Mouse (Mus musculus) fibroblast of lung, adult 2 months (primary cell): Measurements from ENCODE around the gene Rdh5.

Source experiments
- DNase-seq: peaks from one replicate; pipeline ENCODE4 v3.0.0-alpha.2; 2011; ENCODE audit warnings: low read depth

The Rdh5 gene

GRCm38 (mm10) chr10:128922822-128923012, at the start of gene Rdh5:
Gene Rdh5, minus strand, starts transcription at chr10:128922888.
- DNase-seq, result no peak

GRCm38 (mm10) chr10:128970740-128971250, 48.1 kb upstream of the Rdh5 start:
- no peak for DNase-seq

- peak; percentile 59 for DNase-seq
These were observed 45.7 kb upstream of the Rdh5 start for GRCm38 (mm10) chr10:128968341-128968749.

- no peak for DNase-seq
These were observed 43.2 kb upstream of the Rdh5 start for GRCm38 (mm10) chr10:128965871-128966270.

- DNase-seq, result no peak
These were observed 42.3 kb upstream of the Rdh5 start for GRCm38 (mm10) chr10:128964961-128965360.

GRCm38 (mm10) chr10:128960590-128961584, 38.2 kb upstream of the Rdh5 start, which contains the start of gene Mettl7b:
Gene Mettl7b, minus strand, starts transcription at chr10:128960988.
- DNase-seq, result no peak

- no peak for DNase-seq
These were observed 37.5 kb upstream of the Rdh5 start for GRCm38 (mm10) chr10:128960142-128960541.

GRCm38 (mm10) chr10:128958340-128958739, 35.7 kb upstream of the Rdh5 start:
- no peak for DNase-seq

GRCm38 (mm10) chr10:128950208-128950887, 27.7 kb upstream of the Rdh5 start:
- DNase-seq, result no peak

GRCm38 (mm10) chr10:128947496-128947895, 24.8 kb upstream of the Rdh5 start:
- no peak for DNase-seq

- no peak for DNase-seq
These were observed 23.0 kb upstream of the Rdh5 start for GRCm38 (mm10) chr10:128945675-128946074.

GRCm38 (mm10) chr10:128940475-128941061, 17.9 kb upstream of the Rdh5 start:
- no peak for DNase-seq

- DNase-seq, result no peak
These were observed 16.3 kb upstream of the Rdh5 start for GRCm38 (mm10) chr10:128938974-128939373.

GRCm38 (mm10) chr10:128938457-128938856, 15.8 kb upstream of the Rdh5 start:
- DNase-seq, result no peak

GRCm38 (mm10) chr10:128937756-128938390, 15.2 kb upstream of the Rdh5 start:
- DNase-seq, result no peak

- no peak for DNase-seq
These were observed 13.2 kb upstream of the Rdh5 start for GRCm38 (mm10) chr10:128935826-128936440.

- no peak for DNase-seq
These were observed 12.5 kb upstream of the Rdh5 start for GRCm38 (mm10) chr10:128934997-128935787.

- no peak for DNase-seq
These were observed 11.5 kb upstream of the Rdh5 start for GRCm38 (mm10) chr10:128933976-128934721.

GRCm38 (mm10) chr10:128933574-128933973, 10.9 kb upstream of the Rdh5 start, which contains the start of gene Itga7:
Gene Itga7, plus strand, starts transcription at chr10:128933818.
- DNase-seq, result no peak

GRCm38 (mm10) chr10:128931441-128931840, 8.8 kb upstream of the Rdh5 start:
- DNase-seq, result no peak
